Mouse (Mus musculus): ENCODE measurements around the gene Gm26741. TPM values are rescaled to one million over a fixed set of nuclear protein-coding genes. Genes with fewer than 3 reads are reported as not detected.
"Not testable (repeated sequence)": the region's sequence is repeated elsewhere in the genome, so short reads cannot be mapped to it uniquely, and the experiment has no call there.

The Gm26741 gene
- polyA plus RNA-seq (2012; rRNA removed): not detected in 2 replicates
- not detected in 2 replicates for polyA plus RNA-seq (2014; fragmentation: Nextera tagmentation; extraction: Ambion mirVana)

DNA sequence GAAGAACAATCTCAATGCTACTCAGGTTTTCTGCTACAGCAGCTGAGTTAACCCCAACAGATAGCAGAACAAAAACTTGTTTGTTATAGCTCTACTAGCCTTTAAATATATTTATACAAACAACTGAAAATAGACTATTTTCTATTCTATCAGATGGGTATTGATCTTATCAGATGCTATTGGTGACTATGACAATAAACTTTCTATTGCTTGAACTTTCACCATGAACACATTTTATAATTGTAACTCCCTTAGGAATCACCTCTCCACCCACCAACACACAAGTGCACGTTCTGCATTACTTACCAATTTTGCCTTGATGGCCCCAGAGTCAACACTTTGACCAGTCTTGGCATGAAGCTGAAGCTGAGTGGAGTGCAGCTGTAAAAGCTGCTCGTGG lies at the start of gene Gm26741:
Gene Gm26741 (plus strand): TSS at position 301 of the 400 bp plus-strand sequence.
- H3K9ac ChIP-seq (ENCODE audit: low read depth, low read length, severe bottlenecking): no peak within 1 kb of the TSS
- ATAC-seq (ENCODE audit: low FRiP score, low read depth) (no peak), DNase-seq (ENCODE audit: low spot score) (no peak)
- H3K27ac ChIP-seq (replicated peaks; ENCODE audit: low read depth, low read length): no peak within 1 kb of the TSS
- H3K4me3 ChIP-seq (replicated peaks; ENCODE audit: low read length): no peak within 1 kb of the TSS
- peaks cover 10% of the 10 kb centered on the region; the same call in 1 of the 2 replicates for H3K36me3 ChIP-seq (ENCODE audit: control insufficient read depth, insufficient read depth, low read length)
- no peaks in the 10 kb centered on the region for H3K9me3 ChIP-seq (ENCODE audit: control insufficient read depth, low read length)
- no peak for TF ChIP-seq POLR2A (IDR thresholded peaks at IDR 0.05; ENCODE audit: borderline replicate concordance, extremely low read depth, insufficient read depth, insufficient read length)
- 89% methylated on average over 2 of the region's 2 CpGs for WGBS
- H3K4me1 ChIP-seq (ENCODE audit: control insufficient read depth, insufficient read depth, low read length): no peaks in the 10 kb centered on the region
- no peaks in the 10 kb centered on the region for H3K27me3 ChIP-seq (ENCODE audit: control insufficient read depth, insufficient read depth, low read length)
- no peak within 1 kb of the TSS for H3K4me2 ChIP-seq (replicated peaks; ENCODE audit: low read depth, low read length, severe bottlenecking)

- no peaks in the 10 kb centered on the region for H3K27me3 ChIP-seq (ENCODE audit: control insufficient read depth, insufficient read depth, low read length)
- H3K36me3 ChIP-seq (ENCODE audit: control insufficient read depth, insufficient read depth, low read length): peaks cover 18% of the 10 kb centered on the region; the same call in 1 of the 2 replicates
- no peak for TF ChIP-seq POLR2A (IDR thresholded peaks at IDR 0.05; ENCODE audit: borderline replicate concordance, extremely low read depth, insufficient read depth, insufficient read length)
- ATAC-seq (ENCODE audit: low FRiP score, low read depth) (no peak), DNase-seq (ENCODE audit: low spot score) (peak; percentile 4)
- no peak overlapping the region for H3K9ac ChIP-seq (ENCODE audit: low read depth, low read length, severe bottlenecking)
- no peaks in the 10 kb centered on the region for H3K9me3 ChIP-seq (ENCODE audit: control insufficient read depth, low read length)
- H3K4me1 ChIP-seq (ENCODE audit: control insufficient read depth, insufficient read depth, low read length): no peaks in the 10 kb centered on the region
- H3K27ac ChIP-seq (replicated peaks; ENCODE audit: low read depth, low read length): no peak overlapping the region
- no peak overlapping the region for H3K4me2 ChIP-seq (replicated peaks; ENCODE audit: low read depth, low read length, severe bottlenecking)
- H3K4me3 ChIP-seq (replicated peaks; ENCODE audit: low read length): no peak overlapping the region
- WGBS: 74% methylated on average over 8 of the region's 8 CpGs
These were observed 49.4 kb upstream of the Gm26741 start for GRCm38 (mm10) chr10:52309196-52309595.

DNA sequence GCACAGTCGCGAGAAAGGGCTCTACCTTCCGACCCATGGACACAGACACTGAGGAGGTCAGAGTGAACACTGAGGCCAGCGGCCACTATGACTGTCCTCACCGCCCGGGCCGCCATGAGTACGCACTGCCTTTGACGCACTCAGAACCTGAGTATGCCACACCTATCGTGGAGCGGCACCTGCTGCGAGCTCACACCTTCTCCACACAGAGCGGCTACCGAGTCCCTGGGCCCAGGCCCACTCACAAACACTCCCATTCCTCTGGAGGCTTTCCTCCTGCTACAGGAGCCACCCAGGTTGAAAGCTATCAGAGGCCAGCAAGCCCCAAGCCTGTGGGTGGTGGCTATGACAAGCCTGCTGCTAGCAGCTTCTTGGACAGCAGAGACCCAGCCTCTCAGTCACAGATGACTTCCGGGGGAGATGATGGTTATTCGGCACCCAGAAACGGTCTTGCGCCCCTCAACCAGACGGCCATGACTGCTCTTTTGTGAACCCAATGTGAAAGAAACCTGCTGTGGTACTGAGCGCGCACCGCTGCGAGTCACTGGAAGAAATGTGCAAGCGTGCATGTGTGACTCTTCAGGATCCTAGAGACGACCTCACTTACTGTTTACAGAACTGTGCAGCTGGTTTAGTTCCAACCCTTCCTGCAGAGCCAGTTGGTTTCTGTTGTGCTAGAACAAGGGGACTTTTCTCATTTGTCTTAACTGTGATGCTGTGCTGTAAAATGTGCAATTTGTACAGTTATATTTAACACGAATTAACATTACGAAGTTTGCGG lies 38.9 kb upstream of the Gm26741 start:
- Histone ChIP-seq H3K4me1 (ENCODE audit: control insufficient read depth, insufficient read depth, low read length) (no peaks in the 10 kb centered on the region), H3K4me2 (replicated peaks; ENCODE audit: low read depth, low read length, severe bottlenecking) (no peak overlapping the region), H3K27me3 (ENCODE audit: control insufficient read depth, insufficient read depth, low read length) (no peaks in the 10 kb centered on the region), H3K9ac (ENCODE audit: low read depth, low read length, severe bottlenecking) (no peak overlapping the region), H3K27ac (replicated peaks; ENCODE audit: low read depth, low read length) (no peak overlapping the region), H3K9me3 (ENCODE audit: control insufficient read depth, low read length) (no peaks in the 10 kb centered on the region), H3K36me3 (ENCODE audit: control insufficient read depth, insufficient read depth, low read length) (0 out of 2 replicates have a peak, but pooled peaks cover 10% of the 10 kb centered on the region), H3K4me3 (replicated peaks; ENCODE audit: low read length) (no peak overlapping the region)
- WGBS: 95% methylated on average over 28 of the region's 28 CpGs
- TF ChIP-seq POLR2A (IDR thresholded peaks at IDR 0.05; ENCODE audit: borderline replicate concordance, extremely low read depth, insufficient read depth, insufficient read length): no peak
- DNase-seq (ENCODE audit: low spot score) (no peak), ATAC-seq (ENCODE audit: low FRiP score, low read depth) (no peak)

DNA sequence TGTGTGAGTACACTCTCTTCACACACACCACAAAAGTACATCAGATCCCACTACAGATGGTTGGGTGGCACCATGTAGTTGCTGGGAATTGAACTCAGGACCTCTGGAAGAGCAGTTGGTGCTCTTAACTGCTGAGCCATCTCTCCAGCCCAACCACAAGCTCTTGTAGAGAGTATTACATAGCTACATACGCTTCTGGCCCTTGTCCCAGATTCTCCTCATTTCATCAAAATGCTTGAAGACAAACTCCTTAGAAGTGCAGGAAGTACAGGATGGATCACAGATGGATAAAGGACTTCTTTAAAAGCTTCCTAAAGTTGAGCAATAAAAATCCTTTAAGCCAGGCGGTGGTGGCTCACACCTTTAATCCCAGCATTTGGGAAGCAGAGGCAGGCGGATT lies 36.6 kb upstream of the Gm26741 start:
- no peak for TF ChIP-seq POLR2A (IDR thresholded peaks at IDR 0.05; ENCODE audit: borderline replicate concordance, extremely low read depth, insufficient read depth, insufficient read length)
- no peak for ATAC-seq (ENCODE audit: low FRiP score, low read depth)
- Histone ChIP-seq H3K9me3 (ENCODE audit: control insufficient read depth, low read length) (no peaks in the 10 kb centered on the region), H3K36me3 (ENCODE audit: control insufficient read depth, insufficient read depth, low read length) (0 out of 2 replicates have a peak, but pooled peaks cover 10% of the 10 kb centered on the region), H3K4me2 (replicated peaks; ENCODE audit: low read depth, low read length, severe bottlenecking) (no peak overlapping the region), H3K4me1 (ENCODE audit: control insufficient read depth, insufficient read depth, low read length) (no peaks in the 10 kb centered on the region), H3K4me3 (replicated peaks; ENCODE audit: low read length) (no peak overlapping the region), H3K27ac (replicated peaks; ENCODE audit: low read depth, low read length) (no peak overlapping the region), H3K27me3 (ENCODE audit: control insufficient read depth, insufficient read depth, low read length) (no peaks in the 10 kb centered on the region), H3K9ac (ENCODE audit: low read depth, low read length, severe bottlenecking) (no peak overlapping the region)
- WGBS: 93% methylated on average over 3 of the region's 3 CpGs
- DNase-seq (ENCODE audit: low spot score): no peak

- no peak for ATAC-seq (ENCODE audit: low FRiP score, low read depth)
These were observed 27.6 kb upstream of the Gm26741 start for GRCm38 (mm10) chr10:52331007-52331406.

GRCm38 (mm10) chr10:52343324-52343723 lies 15.2 kb upstream of the Gm26741 start:
- 86% methylated on average over 4 of the region's 4 CpGs for WGBS
- peaks cover 54% of the 10 kb centered on the region for H3K36me3 ChIP-seq (ENCODE audit: control insufficient read depth, insufficient read depth, low read length)
- DNase-seq (ENCODE audit: low spot score); H3K27me3 ChIP-seq (ENCODE audit: control insufficient read depth, insufficient read depth, low read length); H3K4me1 ChIP-seq (ENCODE audit: control insufficient read depth, insufficient read depth, low read length); H3K4me2 ChIP-seq (replicated peaks; ENCODE audit: low read depth, low read length, severe bottlenecking); H3K27ac ChIP-seq (replicated peaks; ENCODE audit: low read depth, low read length); H3K9me3 ChIP-seq (ENCODE audit: control insufficient read depth, low read length); ATAC-seq (ENCODE audit: low FRiP score, low read depth); H3K4me3 ChIP-seq (replicated peaks; ENCODE audit: low read length); H3K9ac ChIP-seq (ENCODE audit: low read depth, low read length, severe bottlenecking): not testable (repeated sequence)

More at GRCm38 (mm10) chr10:52331007-52331406, 27.6 kb upstream of the Gm26741 start:
- DNase-seq (ENCODE audit: low spot score): peak; percentile 61
- no peak for TF ChIP-seq POLR2A (IDR thresholded peaks at IDR 0.05; ENCODE audit: borderline replicate concordance, extremely low read depth, insufficient read depth, insufficient read length)
- Histone ChIP-seq H3K9ac (ENCODE audit: low read depth, low read length, severe bottlenecking) (no peak overlapping the region), H3K4me1 (ENCODE audit: control insufficient read depth, insufficient read depth, low read length) (no peaks in the 10 kb centered on the region), H3K4me3 (replicated peaks; ENCODE audit: low read length) (no peak overlapping the region), H3K4me2 (replicated peaks; ENCODE audit: low read depth, low read length, severe bottlenecking) (no peak overlapping the region), H3K9me3 (ENCODE audit: control insufficient read depth, low read length) (no peaks in the 10 kb centered on the region), H3K27me3 (ENCODE audit: control insufficient read depth, insufficient read depth, low read length) (no peaks in the 10 kb centered on the region), H3K27ac (replicated peaks; ENCODE audit: low read depth, low read length) (no peak overlapping the region), H3K36me3 (ENCODE audit: control insufficient read depth, insufficient read depth, low read length) (no peaks in the 10 kb centered on the region; the same call in none of the 2 replicates)
- WGBS: 3% methylated on average over 1 of the region's 1 CpGs

Data from limb, embryonic 14.5 days (tissue).